Mouse (Mus musculus): Measurements from ENCODE around the gene Bank1. TPM values are rescaled to one million over a fixed set of nuclear protein-coding genes. Genes with fewer than 3 reads are reported as not detected.

Bank1 gene
- polyA plus RNA-seq, 1 experiment from 2014 or later, result 0.36 TPM

DNA sequence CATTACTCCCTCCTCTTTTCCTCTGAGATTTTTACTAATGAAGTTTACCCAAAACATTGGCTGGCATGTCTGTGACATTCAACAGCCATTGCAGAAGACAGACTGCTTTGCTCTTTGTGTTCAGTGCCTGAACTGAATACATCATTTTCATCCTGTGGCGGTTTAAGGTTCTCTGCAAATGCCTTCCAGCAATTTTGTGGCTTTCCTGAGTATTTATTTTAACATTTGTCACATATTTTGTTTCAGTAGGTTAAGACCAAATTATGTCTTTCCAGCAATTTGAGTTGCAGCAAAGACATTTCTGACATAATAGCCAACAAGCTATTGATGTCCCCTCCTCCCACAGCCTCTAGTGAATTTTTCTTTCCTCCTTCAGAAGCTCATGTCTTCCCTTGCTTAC, 170.3 kb downstream of the Bank1 start:
- Histone ChIP-seq H3K9ac (ENCODE audit: low read depth, low read length) (no peak overlapping the region), H3K27ac (ENCODE audit: low read depth, low read length) (no peak overlapping the region), H3K36me3 (ENCODE audit: control insufficient read depth, insufficient read depth, low read length) (no peaks in the 10 kb centered on the region), H3K4me2 (ENCODE audit: low read length) (no peak overlapping the region), H3K9me3 (ENCODE audit: control insufficient read depth, low read length) (no peaks in the 10 kb centered on the region), H3K4me3 (ENCODE audit: low read length) (no peak overlapping the region), H3K27me3 (replicated peaks; ENCODE audit: control insufficient read depth, insufficient read depth, low read length) (no peaks in the 10 kb centered on the region), H3K4me1 (ENCODE audit: control insufficient read depth, insufficient read depth, low read depth, low read length) (no peaks in the 10 kb centered on the region)
- no peak for ATAC-seq
- WGBS, result 64% methylated on average over 1 of the region's 1 CpGs

DNA sequence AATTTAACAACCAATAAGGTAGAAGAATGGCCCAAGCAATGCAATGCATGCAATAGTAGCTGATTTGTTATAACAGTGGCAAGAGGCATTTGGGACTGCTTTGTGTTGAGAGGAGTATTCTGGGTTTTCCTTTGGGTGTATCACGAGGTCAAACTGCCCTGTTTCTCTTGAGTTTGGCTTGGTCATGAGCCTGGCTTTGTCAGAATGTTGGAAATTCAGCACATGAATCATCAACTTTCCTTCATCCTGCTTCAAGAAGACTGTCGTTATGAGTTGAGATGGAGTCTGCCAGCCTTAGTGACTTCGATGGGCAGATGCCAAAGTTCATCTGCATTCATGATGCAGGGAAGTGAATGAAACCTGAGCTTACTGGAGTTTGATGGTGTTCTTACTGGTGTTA, 175.0 kb downstream of the Bank1 start:
- Histone ChIP-seq H3K27me3 (replicated peaks; ENCODE audit: control insufficient read depth, insufficient read depth, low read length) (no peaks in the 10 kb centered on the region), H3K4me3 (ENCODE audit: low read length) (no peak overlapping the region), H3K4me1 (ENCODE audit: control insufficient read depth, insufficient read depth, low read depth, low read length) (no peaks in the 10 kb centered on the region), H3K4me2 (ENCODE audit: low read length) (no peak overlapping the region), H3K9me3 (ENCODE audit: control insufficient read depth, low read length) (no peaks in the 10 kb centered on the region), H3K9ac (ENCODE audit: low read depth, low read length) (no peak overlapping the region), H3K27ac (ENCODE audit: low read depth, low read length) (no peak overlapping the region), H3K36me3 (ENCODE audit: control insufficient read depth, insufficient read depth, low read length) (no peaks in the 10 kb centered on the region)
- 76% methylated on average over 3 of the region's 3 CpGs for WGBS
- ATAC-seq, result no peak

DNA sequence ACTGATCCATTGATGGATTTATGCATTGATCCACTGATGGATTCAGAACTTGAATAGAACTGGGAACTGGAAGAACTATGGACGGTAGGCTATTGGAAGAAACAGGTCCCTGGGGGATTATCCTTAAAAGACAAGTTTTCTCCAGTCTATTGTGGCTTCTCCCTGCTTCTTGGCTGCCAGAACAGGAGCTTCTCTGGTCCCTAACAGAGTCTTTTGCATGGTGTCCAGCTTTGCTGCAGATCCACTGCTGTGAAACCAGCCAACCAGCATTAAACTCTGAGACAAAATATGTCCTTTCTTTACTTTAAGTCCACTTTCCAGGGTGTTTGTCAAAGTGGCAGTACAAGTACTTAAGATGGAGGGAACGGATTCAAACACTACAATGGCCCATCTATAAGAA, 178.7 kb downstream of the Bank1 start:
- no peaks in the 10 kb centered on the region for H3K36me3 ChIP-seq (ENCODE audit: control insufficient read depth, insufficient read depth, low read length)
- 86% methylated on average over 2 of the region's 2 CpGs for WGBS
- H3K4me1 ChIP-seq (ENCODE audit: control insufficient read depth, insufficient read depth, low read depth, low read length), result no peaks in the 10 kb centered on the region
- ATAC-seq, result no peak
- no peak overlapping the region for H3K9ac ChIP-seq (ENCODE audit: low read depth, low read length)
- no peaks in the 10 kb centered on the region for H3K27me3 ChIP-seq (replicated peaks; ENCODE audit: control insufficient read depth, insufficient read depth, low read length)
- no peaks in the 10 kb centered on the region for H3K9me3 ChIP-seq (ENCODE audit: control insufficient read depth, low read length)
- H3K4me2 ChIP-seq (ENCODE audit: low read length), result no peak overlapping the region
- H3K27ac ChIP-seq (ENCODE audit: low read depth, low read length), result no peak overlapping the region
- no peak overlapping the region for H3K4me3 ChIP-seq (ENCODE audit: low read length)

DNA sequence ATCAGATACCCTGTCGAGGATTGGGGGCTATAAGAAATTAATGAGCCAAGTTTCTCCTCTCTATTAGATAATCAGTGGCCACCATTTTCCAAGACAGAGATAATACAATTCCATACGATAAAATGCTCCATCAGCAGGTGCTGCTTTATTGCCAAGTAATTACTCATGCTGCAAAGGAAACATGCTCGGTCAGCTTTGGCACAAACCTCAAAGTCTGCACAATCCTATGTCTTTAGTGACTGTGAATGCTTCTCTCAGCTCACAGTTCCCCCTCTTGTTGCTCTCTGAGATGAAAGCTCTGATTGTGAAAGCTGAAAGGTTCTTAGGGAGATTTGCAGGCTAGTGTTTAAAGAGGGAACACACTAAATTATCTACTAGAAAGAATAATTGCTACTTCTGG, 193.9 kb downstream of the Bank1 start:
- Histone ChIP-seq H3K4me3 (ENCODE audit: low read length) (no peak overlapping the region), H3K27ac (ENCODE audit: low read depth, low read length) (no peak overlapping the region), H3K4me1 (ENCODE audit: control insufficient read depth, insufficient read depth, low read depth, low read length) (no peaks in the 10 kb centered on the region), H3K9me3 (ENCODE audit: control insufficient read depth, low read length) (no peaks in the 10 kb centered on the region), H3K27me3 (replicated peaks; ENCODE audit: control insufficient read depth, insufficient read depth, low read length) (no peaks in the 10 kb centered on the region), H3K4me2 (ENCODE audit: low read length) (no peak overlapping the region), H3K9ac (ENCODE audit: low read depth, low read length) (no peak overlapping the region), H3K36me3 (ENCODE audit: control insufficient read depth, insufficient read depth, low read length) (no peaks in the 10 kb centered on the region)
- 48% methylated on average over 3 of the region's 3 CpGs for WGBS
- ATAC-seq, result no peak

DNA sequence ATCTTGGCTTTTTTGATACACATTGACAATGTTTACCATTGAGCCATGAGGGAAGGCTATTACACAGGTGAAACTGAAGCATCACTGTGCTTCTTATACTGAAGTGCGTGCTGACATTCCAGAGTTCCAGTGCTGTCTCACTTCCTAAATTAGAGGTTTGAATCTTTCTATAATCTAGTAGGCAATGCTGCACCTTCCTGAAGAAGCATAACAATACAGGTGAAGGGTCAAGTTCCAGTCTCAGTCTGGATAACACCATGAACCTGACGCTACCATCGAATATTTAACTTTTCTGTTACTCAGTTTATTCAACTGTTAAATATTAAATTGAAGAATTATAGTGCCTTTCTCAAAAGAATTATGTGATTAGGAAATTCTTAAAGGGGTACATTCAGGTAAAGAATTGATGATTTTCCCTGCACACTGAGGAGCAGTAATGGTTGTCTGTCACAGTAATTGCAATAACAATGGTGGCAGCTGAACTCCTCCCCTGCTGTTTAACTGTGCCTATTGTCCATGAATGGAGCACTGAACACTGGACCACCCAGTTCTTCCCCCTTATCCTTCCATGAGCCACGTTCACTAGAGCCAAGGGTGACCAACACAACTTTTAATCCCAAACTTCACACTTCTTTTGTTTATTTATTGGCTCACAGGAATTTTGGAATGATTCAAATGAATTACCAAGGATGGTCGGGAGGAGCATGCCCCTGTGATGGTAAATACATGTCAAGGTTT, 210.2 kb downstream of the Bank1 start:
- Histone ChIP-seq H3K36me3 (ENCODE audit: control insufficient read depth, insufficient read depth, low read length) (no peaks in the 10 kb centered on the region), H3K4me1 (ENCODE audit: control insufficient read depth, insufficient read depth, low read depth, low read length) (no peaks in the 10 kb centered on the region), H3K27ac (ENCODE audit: low read depth, low read length) (no peak overlapping the region), H3K9me3 (ENCODE audit: control insufficient read depth, low read length) (no peaks in the 10 kb centered on the region), H3K4me2 (ENCODE audit: low read length) (no peak overlapping the region), H3K9ac (ENCODE audit: low read depth, low read length) (no peak overlapping the region), H3K4me3 (ENCODE audit: low read length) (no peak overlapping the region), H3K27me3 (replicated peaks; ENCODE audit: control insufficient read depth, insufficient read depth, low read length) (no peaks in the 10 kb centered on the region)
- 37% methylated on average over 5 of the region's 5 CpGs for whole genome bisulfite sequencing
- no peak for ATAC-seq

DNA sequence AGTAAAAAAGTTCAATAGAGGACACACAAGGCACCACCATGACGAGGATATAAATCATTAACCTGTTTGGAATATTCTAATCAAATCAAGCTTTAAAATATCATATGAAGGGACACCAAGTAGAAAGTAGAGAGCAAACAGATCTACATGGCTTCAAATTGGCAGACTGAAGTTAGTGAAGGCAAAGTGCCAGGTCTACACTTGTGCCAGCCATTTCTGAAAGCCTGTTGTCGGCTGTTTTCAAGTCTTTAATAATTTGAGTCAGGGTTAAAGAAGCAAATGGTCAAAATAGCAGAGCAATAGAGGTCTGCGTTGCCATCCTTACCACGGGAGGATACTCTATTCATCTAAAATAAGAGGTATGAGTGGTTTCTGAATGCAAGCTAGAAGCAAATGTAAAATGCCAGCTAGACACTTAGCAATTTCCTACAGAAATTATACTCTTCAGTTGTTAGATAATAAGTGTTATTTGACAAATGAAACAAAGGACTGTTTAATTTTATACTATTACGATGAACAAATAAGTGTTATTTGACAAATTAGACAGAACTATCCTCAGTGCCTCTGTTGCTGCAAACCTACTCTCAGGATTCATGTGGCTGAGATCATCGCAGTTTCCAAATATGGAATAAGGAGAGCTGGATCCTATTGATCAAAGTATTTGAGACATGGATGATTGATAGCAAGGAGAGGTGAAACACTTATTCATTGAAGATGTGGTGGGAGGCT, 216.3 kb downstream of the Bank1 start:
- H3K4me2 ChIP-seq (ENCODE audit: low read length), result no peak overlapping the region
- no peak for ATAC-seq
- no peak overlapping the region for H3K4me3 ChIP-seq (ENCODE audit: low read length)
- 80% methylated on average over 6 of the region's 6 CpGs for WGBS
- H3K9ac ChIP-seq (ENCODE audit: low read depth, low read length), result no peak overlapping the region
- H3K27ac ChIP-seq (ENCODE audit: low read depth, low read length), result no peak overlapping the region
- H3K27me3 ChIP-seq (replicated peaks; ENCODE audit: control insufficient read depth, insufficient read depth, low read length), result no peaks in the 10 kb centered on the region
- H3K9me3 ChIP-seq (ENCODE audit: control insufficient read depth, low read length), result no peaks in the 10 kb centered on the region
- no peaks in the 10 kb centered on the region for H3K36me3 ChIP-seq (ENCODE audit: control insufficient read depth, insufficient read depth, low read length)
- H3K4me1 ChIP-seq (ENCODE audit: control insufficient read depth, insufficient read depth, low read depth, low read length), result no peaks in the 10 kb centered on the region

DNA sequence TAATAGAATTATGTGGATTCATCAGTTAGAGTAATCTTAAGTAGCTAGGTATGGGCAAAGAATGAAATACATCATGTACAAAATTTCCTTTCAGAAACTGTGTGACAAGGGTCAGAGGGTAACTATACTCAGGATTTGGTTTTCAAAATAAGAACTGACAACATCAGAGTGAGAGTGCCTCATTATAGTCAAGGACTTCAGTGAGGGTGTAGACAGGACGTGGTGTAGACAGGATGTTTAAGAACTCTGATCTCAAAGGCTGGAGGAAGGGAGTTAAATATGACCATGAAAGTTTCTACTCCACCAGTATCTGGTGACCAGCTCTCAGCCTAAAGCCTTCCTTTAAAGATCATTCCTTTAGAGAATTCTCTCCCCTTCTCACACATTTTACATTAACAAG, 219.4 kb downstream of the Bank1 start:
- Histone ChIP-seq H3K27me3 (replicated peaks; ENCODE audit: control insufficient read depth, insufficient read depth, low read length) (no peaks in the 10 kb centered on the region), H3K4me3 (ENCODE audit: low read length) (no peak overlapping the region), H3K4me2 (ENCODE audit: low read length) (no peak overlapping the region), H3K36me3 (ENCODE audit: control insufficient read depth, insufficient read depth, low read length) (no peaks in the 10 kb centered on the region), H3K9ac (ENCODE audit: low read depth, low read length) (no peak overlapping the region), H3K4me1 (ENCODE audit: control insufficient read depth, insufficient read depth, low read depth, low read length) (no peaks in the 10 kb centered on the region), H3K9me3 (ENCODE audit: control insufficient read depth, low read length) (no peaks in the 10 kb centered on the region), H3K27ac (ENCODE audit: low read depth, low read length) (no peak overlapping the region)
- no peak for ATAC-seq
- WGBS, result 50% methylated on average over 1 of the region's 1 CpGs

DNA sequence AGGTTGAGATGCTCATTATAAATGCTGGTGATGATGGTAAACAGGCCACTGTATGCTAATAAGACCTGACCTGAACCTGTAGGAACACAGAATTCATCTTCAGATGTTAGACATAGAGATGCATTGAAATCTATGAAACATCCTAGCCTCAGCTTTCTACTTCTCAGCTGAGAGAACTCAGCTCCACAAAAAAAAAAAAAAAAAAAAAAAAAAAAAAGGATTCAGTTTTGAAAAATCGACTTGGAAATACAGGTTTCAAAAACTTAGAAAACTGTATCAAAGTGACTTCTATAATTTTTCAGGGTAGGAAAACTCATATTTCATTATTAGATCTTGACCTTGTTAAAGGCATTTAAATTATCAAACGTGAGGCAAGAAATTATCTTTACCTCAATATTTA, 222.5 kb downstream of the Bank1 start:
- 89% methylated on average over 2 of the region's 2 CpGs for WGBS
- H3K4me1 ChIP-seq (ENCODE audit: control insufficient read depth, insufficient read depth, low read depth, low read length), result no peaks in the 10 kb centered on the region

DNA sequence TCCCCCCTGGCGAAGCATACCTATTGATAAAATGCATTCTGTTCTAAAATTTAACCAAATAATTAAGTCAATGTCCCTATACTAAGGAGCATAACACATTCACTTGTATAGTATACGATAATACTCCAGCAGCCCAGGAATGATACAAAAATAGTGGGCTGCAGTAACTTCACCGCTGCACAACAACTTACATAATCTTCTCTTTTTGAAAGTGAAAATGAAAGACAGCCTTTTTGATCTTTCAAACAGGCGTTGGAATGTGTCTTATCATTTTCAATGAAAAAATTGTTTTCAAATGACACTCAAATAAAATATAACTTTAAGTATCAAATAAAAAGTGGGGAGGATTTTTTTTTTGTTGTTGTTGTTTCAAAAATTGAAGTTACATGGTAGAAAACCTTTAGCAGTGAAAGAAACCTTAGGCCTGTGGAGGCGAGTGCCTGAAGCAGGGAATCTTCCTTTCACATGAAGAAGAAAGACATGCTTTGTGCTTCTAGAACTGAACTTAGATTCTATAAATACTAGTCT, 224.8 kb downstream of the Bank1 start:
- Histone ChIP-seq H3K9ac (ENCODE audit: low read depth, low read length) (no peak overlapping the region), H3K27ac (ENCODE audit: low read depth, low read length) (no peak overlapping the region), H3K4me1 (ENCODE audit: control insufficient read depth, insufficient read depth, low read depth, low read length) (no peaks in the 10 kb centered on the region), H3K9me3 (ENCODE audit: control insufficient read depth, low read length) (no peaks in the 10 kb centered on the region), H3K4me3 (ENCODE audit: low read length) (no peak overlapping the region), H3K36me3 (ENCODE audit: control insufficient read depth, insufficient read depth, low read length) (no peaks in the 10 kb centered on the region), H3K27me3 (replicated peaks; ENCODE audit: control insufficient read depth, insufficient read depth, low read length) (no peaks in the 10 kb centered on the region), H3K4me2 (ENCODE audit: low read length) (no peak overlapping the region)
- ATAC-seq, result no peak
- 91% methylated on average over 5 of the region's 5 CpGs for WGBS

More for the DNA sequence above, 222.5 kb downstream of the Bank1 start:
- H3K9me3 ChIP-seq (ENCODE audit: control insufficient read depth, low read length), result no peaks in the 10 kb centered on the region
- no peak for ATAC-seq
- no peak overlapping the region for H3K9ac ChIP-seq (ENCODE audit: low read depth, low read length)
- H3K36me3 ChIP-seq (ENCODE audit: control insufficient read depth, insufficient read depth, low read length), result no peaks in the 10 kb centered on the region
- H3K4me3 ChIP-seq (ENCODE audit: low read length), result no peak overlapping the region
- H3K27me3 ChIP-seq (replicated peaks; ENCODE audit: control insufficient read depth, insufficient read depth, low read length), result no peaks in the 10 kb centered on the region
- H3K27ac ChIP-seq (ENCODE audit: low read depth, low read length), result no peak overlapping the region
- H3K4me2 ChIP-seq (ENCODE audit: low read length), result no peak overlapping the region
